Mouse (Mus musculus): ENCODE data around the gene Mthfs. TPM values are rescaled to one million over a fixed set of nuclear protein-coding genes. Genes with fewer than 3 reads are reported as not detected.

The Mthfs gene
- polyA plus RNA-seq, 1 experiment from 2014 or later: 31.3 TPM

DNA sequence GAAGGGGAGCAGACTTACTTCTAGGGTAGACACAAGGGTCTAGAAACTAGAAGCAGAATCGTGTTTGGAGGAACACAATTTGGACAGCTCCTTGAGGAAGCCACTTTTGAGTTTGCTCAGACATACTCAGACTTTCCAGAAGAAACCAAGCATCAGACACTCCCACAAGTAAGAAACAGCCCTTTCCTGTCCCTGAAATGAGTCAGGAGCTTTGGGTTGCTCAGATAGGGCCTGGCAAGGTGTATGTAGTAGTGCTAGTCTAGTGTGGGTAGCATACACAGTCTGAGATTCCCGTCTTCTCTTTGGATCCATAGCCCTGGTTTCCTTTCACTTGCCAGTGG, 98.7 kb downstream of the Mthfs start:
- no peak overlapping the region for H3K9ac ChIP-seq
- H3K27ac ChIP-seq: no peak overlapping the region
- 80% methylated on average over 2 of the region's 2 CpGs for WGBS
- H3K4me1 ChIP-seq: no peaks in the 10 kb centered on the region
- H3K4me2 ChIP-seq (replicated peaks): no peak overlapping the region
- ATAC-seq (ENCODE audit: low FRiP score, low read depth): no peak
- H3K4me3 ChIP-seq: no peak overlapping the region
- H3K27me3 ChIP-seq: no peaks in the 10 kb centered on the region
- no peaks in the 10 kb centered on the region for H3K36me3 ChIP-seq
- no peaks in the 10 kb centered on the region for H3K9me3 ChIP-seq

DNA sequence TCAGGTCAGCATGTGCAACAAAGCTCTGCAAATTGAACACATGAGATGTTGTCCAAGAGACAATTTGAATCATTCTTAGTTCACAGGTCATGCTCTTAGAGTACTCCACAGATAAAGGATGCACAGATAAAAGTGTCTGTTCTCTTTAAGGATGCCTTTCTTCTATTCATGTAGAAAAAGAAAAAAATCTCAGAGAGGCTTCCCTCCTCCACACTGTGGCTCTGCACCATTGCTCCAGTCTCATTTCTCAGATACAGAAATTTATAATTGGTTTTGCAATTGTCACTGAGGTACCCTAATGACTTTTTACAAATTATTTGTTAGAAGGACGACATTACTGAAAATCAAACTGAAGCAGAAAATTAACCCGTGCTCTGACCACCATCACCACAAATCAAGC, 101.2 kb downstream of the Mthfs start:
- H3K4me2 ChIP-seq (replicated peaks): no peak overlapping the region
- H3K4me1 ChIP-seq: no peaks in the 10 kb centered on the region
- H3K9me3 ChIP-seq: no peaks in the 10 kb centered on the region
- no peak overlapping the region for H3K4me3 ChIP-seq
- no peak overlapping the region for H3K9ac ChIP-seq
- 88% methylated on average over 2 of the region's 2 CpGs for WGBS
- H3K27me3 ChIP-seq: no peaks in the 10 kb centered on the region
- H3K27ac ChIP-seq: no peak overlapping the region
- H3K36me3 ChIP-seq: no peaks in the 10 kb centered on the region
- ATAC-seq (ENCODE audit: low FRiP score, low read depth): no peak

DNA sequence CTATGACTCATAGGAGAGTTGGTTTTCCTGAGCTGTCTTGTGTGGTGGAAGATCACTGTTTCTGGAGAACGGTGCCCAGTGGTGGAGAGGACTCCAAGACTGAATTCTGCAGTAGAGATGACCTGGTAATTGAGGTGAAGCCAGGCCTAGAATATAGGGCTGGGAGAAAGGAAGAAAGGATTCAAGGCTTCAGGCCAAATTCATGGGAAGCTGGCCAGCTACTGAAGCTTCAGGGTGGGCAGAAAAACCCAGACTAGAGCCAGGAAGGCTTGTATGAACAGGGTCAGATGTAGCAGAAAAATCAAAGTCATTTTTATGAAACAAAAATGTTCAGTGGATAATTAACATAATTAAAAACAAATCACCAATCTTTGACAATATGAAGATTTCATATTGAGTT, 163.3 kb downstream of the Mthfs start:
- H3K9ac ChIP-seq: no peak overlapping the region
- no peak overlapping the region for H3K4me3 ChIP-seq
- no peak for ATAC-seq (ENCODE audit: low FRiP score, low read depth)
- no peak overlapping the region for H3K27ac ChIP-seq
- no peaks in the 10 kb centered on the region for H3K4me1 ChIP-seq
- H3K27me3 ChIP-seq: no peaks in the 10 kb centered on the region
- 71% methylated on average over 1 of the region's 1 CpGs for WGBS
- H3K4me2 ChIP-seq (replicated peaks): no peak overlapping the region
- no peaks in the 10 kb centered on the region for H3K36me3 ChIP-seq
- no peaks in the 10 kb centered on the region for H3K9me3 ChIP-seq

DNA sequence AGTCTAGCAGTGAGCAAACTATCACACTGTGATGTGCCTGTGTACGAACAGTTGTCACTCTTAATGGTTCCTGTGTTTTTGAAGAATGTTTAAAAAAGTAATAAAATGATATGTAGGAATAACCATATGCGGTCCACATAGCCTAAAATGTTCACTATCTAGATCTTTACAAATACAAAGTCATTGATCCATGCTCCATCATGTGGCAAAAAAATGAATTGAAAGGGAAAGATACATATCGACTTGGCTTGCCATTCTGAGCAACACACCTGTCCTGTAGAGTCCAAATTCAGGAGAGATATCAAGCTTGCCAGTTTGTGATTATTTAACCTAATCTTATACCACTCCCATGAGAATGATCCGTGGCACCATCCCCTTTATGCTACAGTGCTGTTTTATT, 164.2 kb downstream of the Mthfs start:
- Histone ChIP-seq H3K9me3 (no peaks in the 10 kb centered on the region), H3K9ac (no peak overlapping the region), H3K27ac (no peak overlapping the region), H3K4me2 (replicated peaks) (no peak overlapping the region), H3K4me3 (no peak overlapping the region), H3K36me3 (no peaks in the 10 kb centered on the region), H3K4me1 (no peaks in the 10 kb centered on the region), H3K27me3 (no peaks in the 10 kb centered on the region)
- no peak for ATAC-seq (ENCODE audit: low FRiP score, low read depth)
- 79% methylated on average over 4 of the region's 4 CpGs for WGBS

DNA sequence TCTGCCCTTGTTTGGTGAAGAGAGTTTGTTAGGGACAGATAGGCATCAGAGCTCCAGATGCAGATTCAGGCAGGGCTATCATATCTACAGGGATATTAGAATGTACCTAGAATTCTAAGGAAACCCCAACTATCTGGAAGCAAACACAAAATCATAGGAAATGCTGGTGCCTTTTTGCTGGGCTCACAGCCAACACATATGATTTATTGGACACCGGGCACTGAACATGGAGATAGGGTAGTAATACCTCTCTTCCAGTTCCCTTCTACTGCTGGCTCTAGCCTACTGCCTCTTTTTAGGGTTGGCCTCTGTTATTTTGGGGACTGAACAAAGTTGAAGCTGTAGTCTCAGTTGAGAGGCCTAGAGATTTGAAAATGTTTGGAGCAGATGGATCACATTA, 192.6 kb downstream of the Mthfs start:
- Histone ChIP-seq H3K9ac (no peak overlapping the region), H3K4me3 (no peak overlapping the region), H3K36me3 (no peaks in the 10 kb centered on the region), H3K4me2 (replicated peaks) (no peak overlapping the region), H3K27ac (no peak overlapping the region), H3K27me3 (no peaks in the 10 kb centered on the region), H3K4me1 (no peaks in the 10 kb centered on the region), H3K9me3 (no peaks in the 10 kb centered on the region)
- no peak for ATAC-seq (ENCODE audit: low FRiP score, low read depth)
- 78% methylated on average over 1 of the region's 1 CpGs for WGBS

Other genes with a start within 250 kb of the Mthfs start
- not detected in 2 replicates for gene Trim43b, start 117.8 kb upstream of the Mthfs start, polyA plus RNA-seq (2015; fragmentation: Nextera tagmentation; extraction: Ambion mirVana)
- gene Bcl2a1b, start 11.5 kb upstream of the Mthfs start, polyA plus RNA-seq (2015; fragmentation: Nextera tagmentation; extraction: Ambion mirVana): 1.1 and 1.8 TPM in 2 replicates
- gene Gm29094, start 11.3 kb upstream of the Mthfs start, polyA plus RNA-seq (2015; fragmentation: Nextera tagmentation; extraction: Ambion mirVana): 0.46 TPM in 1 of 2 replicates, not detected in the other